Mouse (Mus musculus): ENCODE data around the gene Map3k5.

- TF ChIP-seq CTCF (IDR thresholded peaks at IDR 0.05; ENCODE audit: extremely low read depth, insufficient read depth, insufficient read length, insufficient replicate concordance) (no peak), POLR2A (IDR thresholded peaks at IDR 0.05; ENCODE audit: low read depth, low read length) (no peak)
These were observed 214.0 kb downstream of the Map3k5 start, which contains the start of gene Map7 for GRCm38 (mm10) chr10:20148130-20148772.

Data from spleen, adult 2 months (tissue).